Mouse (Mus musculus) heart, postnatal 0 days (tissue): ENCODE results near the gene Arfgap1. TPM values are rescaled to one million over a fixed set of nuclear protein-coding genes. Genes with fewer than 3 reads are reported as not detected.

Experiments used
- ATAC-seq: fragments of 200-750 bp; cut with Nextera tagmentation; 2 replicates; pipeline ENCODE4 v1.8.0; 2017; ENCODE audit warnings: low read depth, moderate number of reproducible peaks, moderate library complexity; ENCODE audit not compliant: insufficient read depth
- DNase-seq: peaks from one replicate; pipeline ENCODE4 v3.0.0-alpha.2; 2016; ENCODE audit warnings: low spot score
- H3K27ac ChIP-seq: fragments of 300-500 bp; sonication (generic); 2 replicates; pipeline ENCODE4 v1.5.1; 2014; ENCODE audit warnings: low read depth, mild to moderate bottlenecking
- H3K27me3 ChIP-seq: fragments of 300-500 bp; sonication (generic); 2 replicates; pipeline ENCODE4 v1.6.1; 2014; ENCODE audit warnings: low read length, mixed read lengths; ENCODE audit not compliant: control insufficient read depth, insufficient read depth
- H3K36me3 ChIP-seq: fragments of 300-500 bp; sonication (generic); replicated peaks from 2 replicates; pipeline ENCODE4 v1.6.1; 2014; ENCODE audit warnings: low read length, mixed read lengths; ENCODE audit not compliant: control insufficient read depth, insufficient read depth
- H3K4me1 ChIP-seq: fragments of 300-500 bp; sonication (generic); 2 replicates; pipeline ENCODE4 v1.6.1; 2014; ENCODE audit warnings: antibody characterized with exemption; ENCODE audit not compliant: control insufficient read depth, insufficient read depth
- H3K4me2 ChIP-seq: fragments of 300-500 bp; sonication (generic); 2 replicates; pipeline ENCODE4 v1.6.1; 2014; ENCODE audit warnings: low read depth, mild to moderate bottlenecking, low read length, moderate library complexity
- H3K4me3 ChIP-seq: fragments of 300-500 bp; sonication (generic); 2 replicates; pipeline ENCODE4 v1.5.1; 2014; ENCODE audit warnings: low read depth, low read length
- H3K9ac ChIP-seq: fragments of 300-500 bp; sonication (generic); replicated peaks from 2 replicates; pipeline ENCODE4 v1.6.1; 2014; ENCODE audit warnings: low read depth, low read length, mixed read lengths
- H3K9me3 ChIP-seq: fragments of 300-500 bp; sonication (generic); replicated peaks from 2 replicates; pipeline ENCODE4 v1.6.1; 2016; ENCODE audit warnings: low read length; ENCODE audit not compliant: control insufficient read depth
- CTCF ChIP-seq: IDR thresholded peaks from 2 replicates; pipeline ENCODE4 v1.5.1; 2016; ENCODE audit warnings: antibody characterized with exemption, control low read depth, low read depth
- EP300 ChIP-seq: IDR thresholded peaks from 2 replicates; pipeline ENCODE4 v1.6.1; 2016; ENCODE audit warnings: antibody characterized with exemption, low read depth
- WGBS: fragments of 180-500 bp; shearing (Covaris S2); extraction: QIAGEN DNeasy Blood & Tissue Kit; methylation state at CpG from one replicate; pipeline ENCODE4 v1.1.7; 2014; 5-methylcytosine and 5-hydroxymethylcytosine counted together
- polyA plus RNA-seq: library from polyadenylated mRNA; unstranded; fragments of >200 nt; fragmentation: Nextera tagmentation; extraction: Ambion mirVana; gene quantifications from 2 replicates; pipeline ENCODE4 v1.2.1, GENCODE M21; 2015
- total RNA-seq: library from RNA; depleted of rRNA; stranded (reverse); fragments of >200 nt; gene quantifications from 2 replicates; pipeline ENCODE4 v1.2.3, GENCODE M21; 2014; ENCODE audit warnings: low replicate concordance

Gene Arfgap1
- total and polyA plus RNA-seq, 2 experiments from 2014 or later = 51.4 to 58.7 TPM

GRCm38 (mm10) chr2:180963956-180964355 lies 3.1 kb upstream of the Arfgap1 start:
- Histone ChIP-seq H3K4me3 (no peak overlapping the region), H3K36me3 (0 out of 2 replicates have a peak, but pooled peaks cover 4% of the 10 kb centered on the region), H3K9ac (no peak overlapping the region; the same call in 1 of the 2 replicates), H3K9me3 (no peaks in the 10 kb centered on the region), H3K27me3 (0 out of 2 replicates have a peak, but pooled peaks cover 5% of the 10 kb centered on the region), H3K4me2 (no peak overlapping the region), H3K4me1 (peaks cover 17% of the 10 kb centered on the region), H3K27ac (no peak overlapping the region)
- no peak for ATAC-seq
- 2% methylated on average over 5 of the region's 5 CpGs for WGBS
- DNase-seq = peak; percentile 53
- TF ChIP-seq EP300 (no peak), CTCF (peak; percentile 90)

GRCm38 (mm10) chr2:180966092-180966882 lies 738 bp upstream of the Arfgap1 start:
- WGBS = 12% methylated on average over 14 of the region's 14 CpGs
- Histone ChIP-seq H3K4me2 (peak overlapping the region; percentile 78), H3K9ac (peak overlapping the region; percentile 92), H3K27ac (peak overlapping the region; percentile 92), H3K27me3 (no peaks in the 10 kb centered on the region), H3K4me3 (peak overlapping the region; percentile 82), H3K36me3 (peaks cover 24% of the 10 kb centered on the region), H3K4me1 (peaks cover 19% of the 10 kb centered on the region), H3K9me3 (no peaks in the 10 kb centered on the region)
- DNase-seq (peak; percentile 51), ATAC-seq (0 out of 2 replicates have a peak, but pooled peaks have one; percentile 17)
- TF ChIP-seq CTCF = peak; percentile 43
- TF ChIP-seq EP300 = no peak

- Histone ChIP-seq H3K9ac (no peak overlapping the region), H3K4me2 (no peak overlapping the region), H3K4me1 (no peaks in the 10 kb centered on the region), H3K9me3 (no peaks in the 10 kb centered on the region), H3K4me3 (no peak overlapping the region), H3K27me3 (no peaks in the 10 kb centered on the region), H3K27ac (no peak overlapping the region), H3K36me3 (peaks cover 71% of the 10 kb centered on the region)
- WGBS = 81% methylated on average over 6 of the region's 6 CpGs
- TF ChIP-seq EP300 = no peak
- TF ChIP-seq CTCF = no peak
- DNase-seq (no peak), ATAC-seq (no peak)
Measured at GRCm38 (mm10) chr2:180981133-180981532, 14.1 kb downstream of the Arfgap1 start.

GRCm38 (mm10) chr2:180985635-180986034 lies 18.6 kb downstream of the Arfgap1 start:
- DNase-seq (no peak), ATAC-seq (no peak)
- Histone ChIP-seq H3K4me3 (no peak overlapping the region), H3K27ac (no peak overlapping the region), H3K9ac (no peak overlapping the region), H3K27me3 (no peaks in the 10 kb centered on the region), H3K4me2 (no peak overlapping the region), H3K9me3 (no peaks in the 10 kb centered on the region), H3K36me3 (peaks cover 26% of the 10 kb centered on the region), H3K4me1 (no peaks in the 10 kb centered on the region)
- TF ChIP-seq CTCF = no peak
- TF ChIP-seq EP300 = no peak
- 85% methylated on average over 2 of the region's 2 CpGs for WGBS

- WGBS = 55% methylated on average over 2 of the region's 2 CpGs
Measured at GRCm38 (mm10) chr2:180986449-180986848, 19.4 kb downstream of the Arfgap1 start, which contains the start of gene Col20a1. Col20a1 (plus strand) TSS chr2:180986535.

More at GRCm38 (mm10) chr2:180986449-180986848, 19.4 kb downstream of the Arfgap1 start, which contains the start of gene Col20a1:
- no peak for ATAC-seq
- Histone ChIP-seq H3K27me3 (no peaks in the 10 kb centered on the region), H3K9ac (no peak within 1 kb of the TSS), H3K4me3 (no peak within 1 kb of the TSS), H3K36me3 (peaks cover 18% of the 10 kb centered on the region), H3K4me2 (no peak within 1 kb of the TSS), H3K9me3 (no peaks in the 10 kb centered on the region), H3K27ac (no peak within 1 kb of the TSS), H3K4me1 (no peaks in the 10 kb centered on the region)
- DNase-seq = no peak
- no peak for TF ChIP-seq CTCF
- no peak for TF ChIP-seq EP300
